Mouse (Mus musculus): ENCODE measurements around the gene Slc35e4. TPM values are rescaled to one million over a fixed set of nuclear protein-coding genes. Genes with fewer than 3 reads are reported as not detected.
A peak's percentile ranks its signal among the peaks of the same experiment; 100 is the strongest.

Slc35e4 gene
- polyA plus RNA-seq, 1 experiment from 2014 or later, result 6.5 TPM

DNA sequence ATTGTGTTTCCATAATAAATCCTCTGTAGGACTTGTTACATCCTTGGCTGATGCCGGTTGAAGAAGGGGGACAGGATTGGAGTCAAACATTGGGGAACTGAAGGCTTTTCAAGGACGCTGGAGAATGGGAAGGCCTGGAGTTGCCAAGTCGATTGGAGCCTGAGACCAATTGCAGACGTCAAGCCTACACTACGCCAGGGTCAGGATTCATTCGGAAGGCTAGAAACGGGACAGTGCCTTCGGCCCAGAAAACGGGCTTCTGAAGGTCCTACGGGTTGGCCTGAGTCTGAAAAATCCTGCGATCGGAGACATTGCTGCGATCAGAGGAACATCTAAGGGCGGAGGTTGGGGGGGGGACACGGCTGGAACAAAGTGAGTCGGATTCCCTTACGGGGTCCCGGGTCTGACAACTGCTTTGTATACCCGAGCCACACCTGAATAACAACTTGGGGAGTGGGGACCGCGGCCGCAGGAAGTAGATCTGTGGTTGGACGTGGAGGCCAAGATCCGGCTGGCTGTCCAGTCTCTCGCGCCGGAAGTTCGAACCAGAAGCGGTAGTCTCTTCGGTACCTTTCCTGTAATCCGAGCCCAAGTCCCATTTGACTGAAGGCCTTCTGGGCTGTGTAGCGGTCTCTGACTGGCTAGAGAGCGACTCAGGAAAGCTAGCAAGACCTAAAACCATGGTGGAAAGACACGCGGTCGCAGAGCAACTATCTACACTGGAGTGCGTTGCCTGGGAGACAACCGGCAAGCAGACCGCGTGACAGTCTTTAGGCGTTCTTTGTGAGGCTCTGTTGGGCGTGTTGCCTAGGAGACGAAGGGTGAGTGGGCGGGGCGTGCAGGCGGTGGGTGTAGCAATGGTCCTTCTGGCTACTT is 19.8 kb downstream of the Slc35e4 start, which contains the start of the genes 4921536K21Rik and Dusp18:
Gene 4921536K21Rik, minus strand, starts transcription at position 693 of the 876 bp plus-strand sequence.
Gene Dusp18, plus strand, starts transcription at position 835 of the 876 bp plus-strand sequence.
- ATAC-seq (ENCODE audit: low FRiP score), result peak; percentile 98
- 3% methylated on average over 46 of the region's 46 CpGs for WGBS

DNA sequence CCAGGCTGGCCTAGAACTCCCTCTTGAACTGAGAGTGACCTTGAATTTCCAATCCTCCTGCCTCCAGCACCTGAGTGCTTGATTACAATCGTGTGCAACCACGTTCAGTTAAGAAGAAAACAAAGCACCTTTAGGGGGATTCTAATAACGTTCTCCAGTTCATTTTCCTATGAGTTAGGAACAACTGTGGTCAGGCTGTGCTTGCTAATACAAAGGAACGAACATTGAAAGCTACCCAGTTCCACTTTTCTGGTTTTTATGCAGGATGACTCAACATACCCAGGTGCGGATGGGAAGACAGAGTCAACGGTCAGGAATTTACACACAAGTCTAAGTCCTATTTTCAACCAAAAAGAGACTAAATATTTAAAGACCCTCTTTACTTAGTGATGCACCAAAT is 20.5 kb downstream of the Slc35e4 start:
- Histone ChIP-seq H3K4me1 (peaks cover 14% of the 10 kb centered on the region; the same call in 1 of the 2 replicates), H3K9me3 (no peaks in the 10 kb centered on the region), H3K4me2 (peak overlapping the region; percentile 74), H3K27me3 (0 out of 2 replicates have a peak, but pooled peaks cover 3% of the 10 kb centered on the region), H3K9ac (no peak overlapping the region), H3K27ac (no peak overlapping the region), H3K36me3 (replicated peaks) (peaks cover 20% of the 10 kb centered on the region), H3K4me3 (replicated peaks) (no peak overlapping the region)
- 77% methylated on average over 6 of the region's 6 CpGs for WGBS
- no peak for ATAC-seq (ENCODE audit: low FRiP score)

More for the DNA sequence above, 19.8 kb downstream of the Slc35e4 start, which contains the start of the genes 4921536K21Rik and Dusp18:
- Histone ChIP-seq H3K4me1 (peaks cover 14% of the 10 kb centered on the region; the same call in 1 of the 2 replicates), H3K27me3 (0 out of 2 replicates have a peak, but pooled peaks cover 3% of the 10 kb centered on the region), H3K4me3 (replicated peaks) (peak within 1 kb of the TSS; percentile 53), H3K4me2 (peak within 1 kb of the TSS; percentile 74), H3K9me3 (no peaks in the 10 kb centered on the region), H3K27ac (peak within 1 kb of the TSS; percentile 84), H3K36me3 (replicated peaks) (peaks cover 20% of the 10 kb centered on the region), H3K9ac (peak within 1 kb of the TSS; percentile 70)

DNA sequence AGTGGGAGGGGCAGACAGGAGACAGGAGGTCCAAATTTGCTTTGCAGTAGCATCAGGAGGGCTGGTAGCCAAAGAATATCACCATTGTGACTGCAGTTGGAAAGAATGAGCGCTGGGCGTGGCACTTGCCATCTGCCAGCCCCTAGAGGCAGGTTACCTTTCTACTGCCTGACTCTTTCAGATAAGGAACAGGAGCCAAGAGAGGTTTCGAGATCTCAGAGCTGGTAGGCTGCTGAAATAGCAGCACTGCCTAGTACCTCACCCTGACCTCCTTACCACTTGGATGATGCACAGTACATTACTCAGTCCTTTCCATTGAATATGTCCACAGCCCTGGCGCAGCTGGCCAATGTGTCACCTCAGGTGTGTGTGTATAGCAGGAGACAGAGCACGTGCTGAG is 27.1 kb downstream of the Slc35e4 start:
- ATAC-seq (ENCODE audit: low FRiP score), result no peak
- H3K9ac ChIP-seq, result no peak overlapping the region
- 0 out of 2 replicates have a peak, but pooled peaks cover 2% of the 10 kb centered on the region for H3K27me3 ChIP-seq
- H3K36me3 ChIP-seq (replicated peaks), result no peaks in the 10 kb centered on the region
- no peaks in the 10 kb centered on the region for H3K4me1 ChIP-seq
- no peak overlapping the region for H3K4me3 ChIP-seq (replicated peaks)
- no peak overlapping the region for H3K27ac ChIP-seq
- 75% methylated on average over 5 of the region's 5 CpGs for WGBS
- no peak overlapping the region for H3K4me2 ChIP-seq
- no peaks in the 10 kb centered on the region for H3K9me3 ChIP-seq

DNA sequence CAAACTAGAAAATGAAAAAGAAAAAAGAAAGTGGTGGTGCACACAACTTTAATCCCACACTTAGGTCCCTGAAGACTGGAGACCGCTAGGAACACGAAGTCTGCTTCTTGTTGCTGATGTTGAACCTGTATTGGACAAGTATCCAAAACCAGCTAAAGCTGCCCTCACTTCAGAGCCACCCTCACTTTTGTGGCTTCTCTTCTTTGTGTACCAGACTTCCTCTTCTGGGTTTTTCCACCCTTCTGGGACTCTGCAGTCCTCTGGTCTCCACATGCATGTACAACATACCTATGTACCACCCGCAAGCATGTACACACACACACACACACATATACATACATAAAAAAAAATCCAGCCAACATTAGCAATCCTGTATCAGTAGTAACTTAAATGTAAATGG is 30.8 kb downstream of the Slc35e4 start:
- WGBS, result 84% methylated on average over 3 of the region's 3 CpGs

DNA sequence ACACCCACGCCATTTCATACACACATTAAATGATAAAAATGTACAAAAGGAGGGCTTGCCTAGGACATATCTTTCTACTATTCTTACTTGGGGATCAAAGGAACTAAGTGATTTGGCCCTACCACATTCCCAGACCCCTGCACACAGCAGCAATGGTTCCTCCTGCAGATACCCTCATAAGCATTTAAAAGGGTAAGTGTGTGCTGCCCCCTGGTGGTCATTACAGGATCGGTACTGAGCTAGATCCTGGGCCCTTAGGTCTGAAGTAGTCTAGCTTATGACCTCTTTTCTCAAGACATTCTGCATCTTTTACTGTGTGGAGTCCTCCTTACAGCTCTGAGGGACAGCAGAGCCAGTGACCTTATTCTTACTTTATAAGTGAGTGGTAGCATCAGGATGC is 34.6 kb downstream of the Slc35e4 start:
- no peak overlapping the region for H3K4me2 ChIP-seq
- no peaks in the 10 kb centered on the region for H3K9me3 ChIP-seq
- no peak overlapping the region for H3K27ac ChIP-seq
- ATAC-seq (ENCODE audit: low FRiP score), result 0 out of 2 replicates have a peak, but pooled peaks have one; percentile 44
- H3K4me3 ChIP-seq (replicated peaks), result no peak overlapping the region
- H3K36me3 ChIP-seq (replicated peaks), result no peaks in the 10 kb centered on the region
- no peaks in the 10 kb centered on the region for H3K4me1 ChIP-seq
- H3K27me3 ChIP-seq, result no peaks in the 10 kb centered on the region
- no peak overlapping the region for H3K9ac ChIP-seq
- 38% methylated on average over 2 of the region's 2 CpGs for WGBS

More for the DNA sequence above, 30.8 kb downstream of the Slc35e4 start:
- Histone ChIP-seq H3K4me2 (no peak overlapping the region), H3K9me3 (no peaks in the 10 kb centered on the region), H3K9ac (no peak overlapping the region), H3K4me3 (replicated peaks) (no peak overlapping the region), H3K4me1 (no peaks in the 10 kb centered on the region), H3K27me3 (no peaks in the 10 kb centered on the region), H3K27ac (no peak overlapping the region), H3K36me3 (replicated peaks) (no peaks in the 10 kb centered on the region)
- ATAC-seq (ENCODE audit: low FRiP score), result no peak

DNA sequence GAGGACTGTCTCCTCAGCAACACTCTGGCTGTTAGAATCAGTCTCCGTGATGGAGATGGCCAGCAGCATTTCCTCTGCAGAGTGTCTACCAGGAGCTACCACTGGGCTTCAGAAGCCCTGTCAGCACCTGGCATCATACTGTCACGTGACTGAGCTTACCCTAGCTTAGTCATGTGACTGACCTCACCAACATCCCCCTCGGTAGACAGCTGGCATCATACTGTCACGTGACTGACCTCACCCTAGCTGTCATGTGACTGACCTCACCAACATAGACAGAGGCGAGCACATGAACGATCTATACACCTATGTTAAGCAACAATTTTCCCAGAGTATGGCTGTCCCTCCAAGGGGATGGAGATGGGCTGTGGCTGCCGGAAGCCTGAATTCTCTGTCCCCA is 35.8 kb downstream of the Slc35e4 start:
- no peaks in the 10 kb centered on the region for H3K9me3 ChIP-seq
- WGBS, result 79% methylated on average over 7 of the region's 7 CpGs
- no peak overlapping the region for H3K27ac ChIP-seq
- H3K27me3 ChIP-seq, result no peaks in the 10 kb centered on the region
- no peaks in the 10 kb centered on the region for H3K4me1 ChIP-seq
- no peak for ATAC-seq (ENCODE audit: low FRiP score)
- H3K4me2 ChIP-seq, result no peak overlapping the region
- no peak overlapping the region for H3K4me3 ChIP-seq (replicated peaks)
- no peaks in the 10 kb centered on the region for H3K36me3 ChIP-seq (replicated peaks)
- no peak overlapping the region for H3K9ac ChIP-seq

DNA sequence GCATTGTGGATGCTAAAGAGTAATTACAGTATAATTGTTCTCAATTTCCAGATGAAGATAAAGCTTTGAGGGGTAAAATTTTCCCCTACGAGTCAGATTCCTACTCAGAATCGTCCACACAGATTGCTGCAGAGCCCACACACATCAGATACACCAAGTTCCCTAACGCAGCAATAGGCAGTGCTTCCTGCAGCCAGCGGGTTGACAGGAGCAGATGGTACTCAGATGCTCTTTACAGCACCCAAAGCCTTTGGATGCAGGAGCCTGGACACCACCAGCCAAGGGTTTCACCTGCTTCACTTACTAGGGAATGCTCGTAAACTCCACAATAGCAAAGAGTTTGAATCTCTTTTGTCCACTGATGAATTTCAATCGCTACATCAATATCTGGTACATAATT is 38.0 kb downstream of the Slc35e4 start:
- WGBS, result 88% methylated on average over 6 of the region's 6 CpGs
- H3K4me2 ChIP-seq, result no peak overlapping the region

DNA sequence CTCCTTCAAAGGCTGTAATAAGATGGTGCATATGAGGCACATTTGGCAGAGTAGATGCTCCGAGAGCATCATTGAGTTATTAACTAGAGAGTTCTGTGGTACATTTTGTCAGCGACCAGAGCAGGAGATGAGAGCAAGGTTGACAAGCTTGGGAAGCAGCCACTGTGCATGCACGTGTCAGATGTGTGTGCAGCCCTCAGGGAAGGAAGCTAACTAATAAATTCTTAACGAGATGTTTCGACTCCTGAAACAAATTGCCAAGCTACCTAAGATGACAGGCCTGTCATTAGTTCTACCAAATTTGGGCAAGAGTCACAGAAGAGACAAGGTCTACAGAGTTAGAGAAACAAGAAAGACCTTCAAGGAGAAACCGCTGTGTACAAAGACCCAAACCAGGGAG is 50.1 kb downstream of the Slc35e4 start:
- H3K36me3 ChIP-seq (replicated peaks), result no peaks in the 10 kb centered on the region
- no peak overlapping the region for H3K27ac ChIP-seq
- no peak; the same call in 1 of the 2 replicates for ATAC-seq (ENCODE audit: low FRiP score)
- peak overlapping the region; percentile 49 for H3K4me3 ChIP-seq (replicated peaks)
- WGBS, result 34% methylated on average over 6 of the region's 6 CpGs
- 0 out of 2 replicates have a peak overlapping the region, but pooled peaks have one; percentile 59 for H3K9ac ChIP-seq
- H3K4me1 ChIP-seq, result peaks cover 10% of the 10 kb centered on the region
- peak overlapping the region; percentile 82 for H3K4me2 ChIP-seq
- H3K27me3 ChIP-seq, result peaks cover 35% of the 10 kb centered on the region
- H3K9me3 ChIP-seq, result no peaks in the 10 kb centered on the region

More for the DNA sequence above, 38.0 kb downstream of the Slc35e4 start:
- Histone ChIP-seq H3K9me3 (no peaks in the 10 kb centered on the region), H3K27me3 (no peaks in the 10 kb centered on the region), H3K4me3 (replicated peaks) (no peak overlapping the region), H3K4me1 (no peaks in the 10 kb centered on the region), H3K36me3 (replicated peaks) (no peaks in the 10 kb centered on the region), H3K27ac (no peak overlapping the region), H3K9ac (no peak overlapping the region)
- no peak for ATAC-seq (ENCODE audit: low FRiP score)

DNA sequence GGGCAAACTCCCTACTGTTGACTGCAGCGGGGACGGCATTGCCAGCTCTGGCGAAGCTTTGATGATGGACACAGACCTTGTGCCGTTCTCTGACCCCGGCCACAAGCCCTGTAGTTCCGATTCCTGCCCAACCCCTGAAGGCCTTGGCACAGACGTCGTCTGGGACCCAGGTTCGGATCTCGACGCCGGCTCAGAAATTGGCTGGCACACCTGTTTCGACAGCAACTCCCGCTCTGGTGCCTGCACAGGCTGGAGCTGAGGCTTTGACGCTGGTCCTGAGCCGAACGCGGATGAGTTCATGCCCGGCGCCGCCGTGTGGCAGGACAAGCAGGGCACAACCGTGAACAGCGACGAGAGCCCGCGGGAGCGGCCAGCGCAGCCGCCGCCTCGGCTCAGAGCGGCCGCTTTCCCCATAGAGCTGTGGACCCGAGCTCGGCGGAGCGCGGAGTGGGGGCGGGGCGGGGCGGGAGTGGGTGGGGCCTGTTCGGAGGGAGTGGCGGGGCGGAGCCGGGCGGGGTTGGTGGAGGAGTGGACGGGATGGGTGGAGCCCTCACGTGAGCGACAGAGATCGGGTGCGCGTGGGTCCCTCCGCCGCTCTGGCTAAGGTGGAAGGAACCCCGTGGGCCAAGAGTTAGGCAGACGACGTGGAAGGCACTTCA is 50.9 kb downstream of the Slc35e4 start, which contains the start of gene Osbp2:
Gene Osbp2, minus strand, starts transcription at position 450 of the 659 bp plus-strand sequence.
- WGBS, result 5% methylated on average over 47 of the region's 58 CpGs
- peaks cover 35% of the 10 kb centered on the region for H3K27me3 ChIP-seq
- H3K4me3 ChIP-seq (replicated peaks), result peak within 1 kb of the TSS; percentile 49
- peak within 1 kb of the TSS; percentile 59 for H3K9ac ChIP-seq
- peak within 1 kb of the TSS; percentile 82 for H3K4me2 ChIP-seq
- peaks cover 10% of the 10 kb centered on the region for H3K4me1 ChIP-seq
- no peak within 1 kb of the TSS for H3K27ac ChIP-seq
- peak; percentile 96 for ATAC-seq (ENCODE audit: low FRiP score)
- no peaks in the 10 kb centered on the region for H3K36me3 ChIP-seq (replicated peaks)
- no peaks in the 10 kb centered on the region for H3K9me3 ChIP-seq

DNA sequence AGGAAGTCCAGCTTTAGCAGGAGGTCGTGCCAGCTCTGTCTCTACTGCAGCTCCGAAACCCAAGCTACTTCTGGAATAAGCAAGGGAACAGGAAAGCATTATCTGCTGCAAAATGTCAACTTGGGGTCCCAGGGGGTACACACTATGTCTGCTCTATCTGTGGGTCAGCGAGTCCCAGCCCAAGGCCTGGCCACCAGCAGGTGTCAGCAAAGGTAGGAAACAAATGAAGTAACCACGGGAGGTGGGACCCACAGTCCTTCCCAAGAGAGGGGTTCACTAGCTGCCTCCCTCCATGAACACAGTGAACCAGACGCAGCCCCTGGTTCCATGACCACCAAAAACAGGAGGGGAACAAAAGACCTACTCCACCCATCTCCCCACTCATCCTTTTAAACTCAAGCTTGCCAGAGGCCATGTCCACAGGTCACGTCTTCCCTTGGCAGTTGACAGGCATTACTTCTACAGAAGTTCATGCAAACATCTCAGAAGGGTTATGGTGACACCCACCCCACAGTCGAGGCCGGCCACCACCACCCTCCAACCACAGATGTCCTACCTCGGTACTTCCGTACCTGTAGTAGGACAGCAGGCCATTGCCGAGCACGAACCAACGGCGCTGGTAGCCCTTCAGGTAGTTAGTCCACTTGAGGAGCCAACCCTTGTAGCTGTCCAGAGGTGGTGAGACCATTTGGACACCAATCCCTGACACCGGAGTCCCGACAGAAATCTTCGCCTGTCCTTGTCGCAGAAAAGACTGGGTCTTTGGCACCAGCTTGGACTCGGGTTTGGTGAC is 51.6 kb downstream of the Slc35e4 start:
- WGBS, result 74% methylated on average over 19 of the region's 19 CpGs
- Histone ChIP-seq H3K27me3 (peaks cover 35% of the 10 kb centered on the region), H3K9me3 (no peaks in the 10 kb centered on the region), H3K4me3 (replicated peaks) (peak overlapping the region; percentile 49), H3K27ac (no peak overlapping the region), H3K36me3 (replicated peaks) (no peaks in the 10 kb centered on the region), H3K9ac (peak overlapping the region; percentile 59; the same call in 1 of the 2 replicates), H3K4me1 (peaks cover 10% of the 10 kb centered on the region), H3K4me2 (peak overlapping the region; percentile 82)
- 0 out of 2 replicates have a peak, but pooled peaks have one; percentile 10 for ATAC-seq (ENCODE audit: low FRiP score)

DNA sequence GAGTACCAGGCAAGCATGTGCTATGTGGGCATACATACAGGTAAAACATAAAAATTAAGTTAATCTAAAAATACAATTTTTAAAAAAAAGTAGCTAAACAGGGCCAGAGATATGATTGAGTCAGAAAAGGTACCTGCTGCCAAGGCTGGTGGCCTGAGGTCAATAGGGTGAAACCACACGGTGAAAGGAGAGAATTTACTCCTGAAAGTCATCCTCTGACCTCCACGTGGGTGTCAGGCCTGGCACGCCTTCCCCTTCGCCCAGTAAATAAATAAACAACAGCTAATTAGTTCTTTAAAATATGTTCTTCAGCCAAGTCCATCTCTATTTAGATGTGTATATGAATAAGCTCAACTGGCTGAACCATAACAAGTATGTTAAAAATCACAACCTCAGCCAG is 54.1 kb downstream of the Slc35e4 start:
- Histone ChIP-seq H3K4me3 (replicated peaks) (no peak overlapping the region), H3K27ac (no peak overlapping the region), H3K4me2 (no peak overlapping the region), H3K4me1 (peaks cover 10% of the 10 kb centered on the region), H3K36me3 (replicated peaks) (no peaks in the 10 kb centered on the region), H3K27me3 (peaks cover 34% of the 10 kb centered on the region), H3K9ac (no peak overlapping the region), H3K9me3 (no peaks in the 10 kb centered on the region)
- ATAC-seq (ENCODE audit: low FRiP score), result no peak
- WGBS, result 74% methylated on average over 4 of the region's 4 CpGs

Data from forebrain, embryonic 12.5 days (tissue).